Mouse (Mus musculus) testis, adult 2 months (tissue): ENCODE results near the gene Mavs.

ENCODE experiments used
- CTCF ChIP-seq: fragments of 200-500 bp; IDR thresholded peaks from 2 replicates; pipeline ENCODE4 v1.5.1; 2012; ENCODE audit warnings: low read depth, mild to moderate bottlenecking, inconsistent platforms, low read length, moderate library complexity; ENCODE audit not compliant: control insufficient read depth, insufficient read depth, insufficient replicate concordance
- POLR2A ChIP-seq: fragments of 200-500 bp; IDR thresholded peaks from 2 replicates; pipeline ENCODE4 v1.6.1; 2012; ENCODE audit warnings: low read depth, mild to moderate bottlenecking, inconsistent platforms, low read length, moderate library complexity; ENCODE audit not compliant: control insufficient read depth

DNA sequence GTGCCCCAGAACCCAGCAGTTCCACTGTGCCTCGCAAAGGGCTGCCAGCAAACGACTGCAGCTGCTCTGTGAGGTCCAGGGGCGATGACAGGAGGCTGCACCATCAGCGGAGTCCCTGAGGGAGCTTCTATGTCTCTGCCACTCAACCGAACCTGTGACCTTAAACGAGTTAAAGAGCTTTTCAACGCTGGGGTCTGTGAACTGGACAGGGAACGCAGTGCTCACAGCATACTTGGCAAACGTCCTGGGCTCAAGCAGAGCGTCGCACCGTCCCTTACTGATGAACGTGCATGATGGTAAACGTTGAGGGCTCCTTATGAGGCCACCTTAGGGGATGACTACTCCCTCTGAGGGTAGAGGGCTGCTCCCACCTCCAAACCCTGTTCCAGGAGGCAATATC, 47.5 kb upstream of the Mavs start:
- TF ChIP-seq CTCF (no peak), POLR2A (no peak)
